Mouse (Mus musculus) spleen, adult 2 months (tissue): ENCODE measurements around the gene Hectd4. TPM values are rescaled to one million over a fixed set of nuclear protein-coding genes. Genes with fewer than 3 reads are reported as not detected.
A peak's percentile ranks its signal among the peaks of the same experiment; 100 is the strongest.

ENCODE experiments used
- DNase-seq, 2 experiments: peaks; one replicate each; pipeline versions ENCODE4 v3.0.0 to v3.0.0-alpha.2; 2012 to 2021; ENCODE audit warnings: low spot score in 2 of 2, low read depth in 1 of 2
- H3K27ac ChIP-seq: fragments of 200-500 bp; 2 replicates; pipeline ENCODE4 v1.5.1; 2012; ENCODE audit warnings: low read length, inconsistent platforms; ENCODE audit not compliant: insufficient read depth
- H3K27me3 ChIP-seq: fragments of 200-500 bp; 2 replicates; pipeline ENCODE4 v1.6.1; 2012; ENCODE audit warnings: mild to moderate bottlenecking, moderate library complexity, low read length, inconsistent platforms; ENCODE audit not compliant: control insufficient read depth, insufficient read depth
- H3K36me3 ChIP-seq: fragments of 200-500 bp; 2 replicates; pipeline ENCODE4 v1.6.1; 2012; ENCODE audit warnings: mild to moderate bottlenecking, low read length, inconsistent platforms; ENCODE audit not compliant: control insufficient read depth, insufficient read depth
- H3K4me1 ChIP-seq: fragments of 200-500 bp; 2 replicates; pipeline ENCODE4 v1.6.1; 2011; ENCODE audit warnings: inconsistent platforms; ENCODE audit not compliant: control insufficient read depth, insufficient read depth, insufficient read length
- H3K4me3 ChIP-seq: fragments of 200-500 bp; 2 replicates; pipeline ENCODE4 v1.5.1; 2011; ENCODE audit warnings: mild to moderate bottlenecking, inconsistent platforms; ENCODE audit not compliant: insufficient read depth, insufficient read length; ENCODE audit errors: extremely low read depth
- CTCF ChIP-seq: fragments of 200-500 bp; IDR thresholded peaks from 2 replicates; pipeline ENCODE4 v1.5.1; 2011; ENCODE audit warnings: mild to moderate bottlenecking, inconsistent platforms; ENCODE audit not compliant: insufficient read depth, insufficient read length, insufficient replicate concordance; ENCODE audit errors: extremely low read depth
- POLR2A ChIP-seq: fragments of 200-500 bp; IDR thresholded peaks from 2 replicates; pipeline ENCODE4 v1.6.1; 2011; ENCODE audit warnings: low read depth, low read length, inconsistent platforms
- WGBS: fragments of 180-500 bp; shearing (Covaris S2); methylation state at CpG from one replicate; pipeline ENCODE4 v1.1.7; 2018; 5-methylcytosine and 5-hydroxymethylcytosine counted together
- polyA plus RNA-seq: library from polyadenylated mRNA; depleted of rRNA; stranded (reverse); fragments of >200 nt; gene quantifications from 2 replicates; pipeline ENCODE4 v1.2.3, GENCODE M21; 2012

The Hectd4 gene
- polyA plus RNA-seq, 1 experiment: 28.4 TPM

DNA sequence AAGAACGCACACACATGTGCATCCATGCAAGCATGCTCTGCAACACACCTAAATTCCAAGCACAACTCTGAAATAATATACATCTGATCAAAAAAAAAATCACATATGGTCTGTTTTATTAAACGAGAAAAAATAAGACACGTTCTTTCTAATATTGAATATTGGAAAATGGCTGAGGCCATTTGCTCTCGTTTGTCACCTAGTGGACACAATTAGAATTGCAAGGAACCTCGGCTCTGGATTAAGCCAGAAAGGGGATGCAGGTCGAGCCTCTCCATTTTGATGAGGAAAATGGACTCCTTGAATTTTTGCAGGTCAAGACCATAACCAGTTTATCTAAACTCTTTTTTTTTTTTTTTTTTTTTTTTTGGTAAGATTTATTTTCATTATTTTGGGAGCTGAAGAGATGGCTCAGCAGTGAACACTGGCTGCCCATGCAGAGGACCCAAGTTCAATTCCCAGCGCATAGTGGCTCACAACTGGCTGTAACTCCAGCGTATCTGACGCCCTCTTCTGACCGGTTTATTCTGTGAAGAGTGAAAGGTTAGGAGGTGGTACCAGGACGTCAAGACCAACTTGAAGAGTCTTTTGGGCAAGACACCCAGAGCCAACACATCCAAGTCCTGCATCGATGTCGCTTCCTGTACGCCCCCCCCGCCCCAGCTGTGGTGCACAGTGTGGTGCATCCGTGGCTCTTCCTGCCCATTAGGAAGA lies 172.8 kb downstream of the Hectd4 start:
- Histone ChIP-seq H3K27ac (no peak overlapping the region), H3K4me3 (no peak overlapping the region), H3K36me3 (no peaks in the 10 kb centered on the region), H3K4me1 (no peaks in the 10 kb centered on the region), H3K27me3 (no peaks in the 10 kb centered on the region)
- 52% methylated on average over 16 of the region's 16 CpGs for WGBS
- DNase-seq: peak in 1 of 2 experiments; percentile 27
- TF ChIP-seq CTCF: peak; percentile 15; the same call in 1 of the 2 replicates
- no peak for TF ChIP-seq POLR2A

DNA sequence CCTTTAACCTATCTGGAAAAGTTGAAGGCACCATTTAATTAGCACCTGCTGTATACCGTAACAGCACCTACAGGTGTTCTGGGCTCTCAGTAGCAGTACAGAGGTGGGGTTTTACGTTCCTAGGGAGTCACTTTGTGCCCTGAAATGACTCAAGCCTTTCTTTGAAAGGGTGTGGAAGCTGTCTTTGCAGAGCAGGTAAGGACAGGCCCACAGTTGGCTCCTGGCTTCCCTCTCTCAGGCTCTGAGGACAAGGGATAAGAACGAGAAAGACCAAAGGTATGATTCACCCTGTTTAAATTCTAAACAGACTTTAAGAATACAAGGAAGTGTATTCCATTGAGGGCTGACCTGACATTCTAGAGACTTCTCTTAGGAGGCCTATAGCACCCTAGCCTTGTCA lies 173.4 kb downstream of the Hectd4 start:
- TF ChIP-seq CTCF (no peak), POLR2A (no peak)
- no peaks in the 10 kb centered on the region for H3K36me3 ChIP-seq
- 83% methylated on average over 3 of the region's 3 CpGs for WGBS
- no peaks in the 10 kb centered on the region for H3K4me1 ChIP-seq
- no peaks in the 10 kb centered on the region for H3K27me3 ChIP-seq
- DNase-seq: no peak
- no peak overlapping the region for H3K4me3 ChIP-seq
- H3K27ac ChIP-seq: no peak overlapping the region

DNA sequence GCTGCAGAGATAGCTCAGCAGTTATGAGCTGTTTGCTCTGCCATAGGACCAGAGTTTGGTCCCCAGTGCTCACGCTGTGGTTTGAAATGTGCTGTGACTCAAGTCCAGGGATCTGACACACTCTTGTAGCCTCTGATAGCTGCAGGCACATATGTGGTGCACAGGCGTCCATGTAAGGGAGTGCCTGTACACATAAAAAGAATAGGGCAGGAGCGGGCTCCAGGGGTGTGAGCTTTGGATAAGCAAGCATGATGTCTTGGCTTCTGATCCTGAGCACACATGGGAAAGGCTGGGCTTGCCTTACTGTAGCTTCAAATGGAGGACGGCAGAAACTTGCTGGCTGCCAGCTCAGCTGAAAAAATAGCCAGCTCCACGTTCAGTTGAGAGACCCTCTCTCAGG lies 175.6 kb downstream of the Hectd4 start:
- TF ChIP-seq CTCF (no peak), POLR2A (no peak)

DNA sequence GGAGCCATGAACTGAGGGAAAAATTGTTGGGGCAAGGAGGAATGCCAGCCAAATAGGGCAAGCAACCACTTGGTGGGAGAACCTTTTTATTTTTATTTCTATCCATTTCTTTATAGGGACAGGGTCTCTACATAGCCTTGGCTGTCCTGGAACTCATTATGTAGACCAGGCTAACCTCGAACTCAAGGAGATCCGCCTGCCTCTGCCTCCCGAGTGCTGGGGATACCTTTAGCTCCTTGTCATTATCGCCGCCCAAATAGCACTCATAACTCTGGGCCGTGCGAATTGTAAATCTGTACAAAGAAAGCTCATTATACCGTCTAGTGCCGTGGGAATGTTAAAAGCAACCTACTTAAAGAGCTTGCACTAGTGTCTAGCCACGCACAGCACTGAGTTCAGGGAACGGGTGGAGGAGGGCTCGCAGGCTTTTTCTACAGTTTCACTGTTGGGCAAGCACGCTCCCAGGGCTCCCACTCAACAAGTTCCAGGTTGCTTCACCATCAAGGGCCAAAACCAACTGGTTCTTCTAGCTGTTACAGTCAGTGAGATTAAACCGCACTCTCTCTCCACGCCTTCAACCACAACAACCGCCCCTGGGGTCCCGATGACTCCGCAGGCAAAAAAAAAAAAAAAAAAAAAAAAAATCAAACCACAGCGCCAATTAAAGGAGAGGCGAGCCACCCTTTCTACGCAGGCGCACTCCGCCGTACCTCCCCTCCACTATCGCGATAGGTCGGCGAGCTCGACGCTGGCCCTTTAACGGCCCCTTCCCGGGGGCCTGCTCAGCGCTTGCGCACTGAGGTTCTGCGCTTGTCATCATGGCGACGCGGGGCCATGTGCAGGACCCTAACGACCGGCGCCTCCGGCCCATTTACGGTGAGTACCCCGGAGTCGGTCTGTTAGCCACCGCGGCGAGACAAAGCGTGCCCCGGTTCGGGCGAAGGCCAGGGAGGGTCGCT lies 177.4 kb downstream of the Hectd4 start, which contains the start of gene Naa25:
Naa25 (plus strand) TSS at position 750 of the 959 bp plus-strand sequence.
- DNase-seq: peak; percentile 92 to 95
- Histone ChIP-seq H3K27me3 (no peaks in the 10 kb centered on the region), H3K27ac (peak within 1 kb of the TSS; percentile 75), H3K4me3 (peak within 1 kb of the TSS; percentile 88), H3K36me3 (no peaks in the 10 kb centered on the region), H3K4me1 (peaks cover 12% of the 10 kb centered on the region)
- no peak for TF ChIP-seq CTCF
- TF ChIP-seq POLR2A: peak; percentile 47; the same call in 1 of the 2 replicates
- WGBS: 9% methylated on average over 53 of the region's 53 CpGs

More for the DNA sequence above, 175.6 kb downstream of the Hectd4 start:
- no peak for DNase-seq
- Histone ChIP-seq H3K4me1 (peaks cover 7% of the 10 kb centered on the region), H3K27me3 (no peaks in the 10 kb centered on the region), H3K36me3 (no peaks in the 10 kb centered on the region), H3K4me3 (no peak overlapping the region), H3K27ac (no peak overlapping the region)
- 91% methylated on average over 5 of the region's 5 CpGs for WGBS

DNA sequence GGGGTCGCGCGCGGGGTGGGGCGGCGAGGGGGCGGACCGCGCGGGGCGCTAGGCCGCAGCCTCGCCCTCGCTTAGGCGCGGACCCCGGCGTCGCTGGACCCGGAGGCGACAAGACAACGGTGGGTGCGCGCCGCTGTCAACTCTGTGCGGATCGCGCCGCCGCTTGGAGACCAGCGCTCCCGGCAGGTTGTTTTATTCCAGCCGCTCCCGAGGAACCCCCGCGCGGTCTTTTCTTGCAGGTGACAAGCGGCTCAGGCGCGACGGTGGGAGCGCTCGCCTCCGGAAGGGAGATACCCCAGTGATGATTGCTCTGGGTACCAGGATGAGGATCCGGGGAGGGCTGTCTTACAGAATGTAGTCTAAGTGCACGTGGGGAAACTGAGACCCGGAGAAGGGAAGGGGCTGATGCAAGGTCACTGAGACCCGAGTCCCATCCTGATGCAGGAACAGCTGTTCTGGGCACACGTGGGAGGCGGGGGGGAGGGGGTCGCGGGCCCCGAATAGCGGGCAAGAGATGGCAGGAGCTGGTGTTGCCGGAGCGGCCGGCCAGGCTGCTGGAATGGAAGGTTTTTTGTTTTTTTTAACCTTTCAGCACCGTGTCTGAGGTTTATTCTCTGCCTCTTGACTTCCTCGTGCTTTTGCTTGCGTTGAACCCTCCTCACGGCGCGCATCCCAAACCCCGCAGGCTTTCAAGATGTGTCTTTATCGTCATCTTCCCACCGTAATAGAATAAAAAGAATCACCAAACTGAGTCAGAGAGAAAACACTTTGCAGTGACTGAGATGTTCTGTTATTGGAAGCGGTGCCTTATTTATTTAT lies 178.3 kb downstream of the Hectd4 start:
- no peaks in the 10 kb centered on the region for H3K36me3 ChIP-seq
- peaks cover 12% of the 10 kb centered on the region for H3K4me1 ChIP-seq
- H3K27ac ChIP-seq: no peak overlapping the region
- TF ChIP-seq CTCF: no peak
- TF ChIP-seq POLR2A: no peak
- H3K27me3 ChIP-seq: no peaks in the 10 kb centered on the region
- WGBS: 1% methylated on average over 67 of the region's 67 CpGs
- no peak for DNase-seq
- peak overlapping the region; percentile 88 for H3K4me3 ChIP-seq

DNA sequence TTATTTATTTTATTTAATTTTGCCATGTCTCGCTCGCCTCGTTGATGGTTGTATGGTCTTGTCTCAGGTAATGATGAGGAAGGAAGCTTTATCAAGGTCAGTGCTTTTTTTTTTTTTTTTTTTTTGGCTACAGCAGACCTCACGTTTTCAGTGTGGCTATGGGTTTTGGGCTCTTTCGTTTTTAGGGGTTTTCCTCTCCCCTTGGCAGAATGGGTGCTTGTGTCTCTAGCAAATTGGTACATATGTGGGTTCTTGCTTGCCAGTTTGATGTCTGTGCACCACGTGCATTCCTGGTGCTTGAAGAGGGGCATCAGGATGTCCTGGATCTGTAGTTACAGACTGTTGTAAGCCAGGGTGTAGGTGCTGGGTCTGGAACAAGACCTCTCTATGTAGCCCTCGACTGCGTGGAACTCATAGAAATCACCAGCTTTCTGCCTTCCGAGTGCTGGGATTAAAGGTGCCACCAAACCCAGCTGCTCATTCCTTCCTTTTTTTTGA lies 179.0 kb downstream of the Hectd4 start:
- H3K4me1 ChIP-seq: peaks cover 12% of the 10 kb centered on the region
- H3K4me3 ChIP-seq: no peak overlapping the region
- H3K27me3 ChIP-seq: no peaks in the 10 kb centered on the region
- no peak for TF ChIP-seq POLR2A
- no peak for TF ChIP-seq CTCF
- WGBS: 20% methylated on average over 9 of the region's 9 CpGs
- no peak for DNase-seq
- H3K36me3 ChIP-seq: no peaks in the 10 kb centered on the region
- H3K27ac ChIP-seq: no peak overlapping the region
